Mouse (Mus musculus) liver, adult 10 weeks (tissue): Measurements from ENCODE around the gene Coro2a. TPM values are rescaled to one million over a fixed set of nuclear protein-coding genes. Genes with fewer than 3 reads are reported as not detected.

Source experiments
- polyA plus RNA-seq: library from polyadenylated mRNA; stranded (reverse); fragments of 350-450 nt; fragmentation: Illumina TruSeq; extraction: RNeasy Lipid Tissue Mini Kit (QIAGEN cat#74804); gene quantifications from one replicate; pipeline ENCODE4 v1.2.3, GENCODE M21; 2014; ENCODE audit warnings: low read depth, low replicate concordance

Gene Coro2a
- 0.45 TPM for polyA plus RNA-seq

DNA sequence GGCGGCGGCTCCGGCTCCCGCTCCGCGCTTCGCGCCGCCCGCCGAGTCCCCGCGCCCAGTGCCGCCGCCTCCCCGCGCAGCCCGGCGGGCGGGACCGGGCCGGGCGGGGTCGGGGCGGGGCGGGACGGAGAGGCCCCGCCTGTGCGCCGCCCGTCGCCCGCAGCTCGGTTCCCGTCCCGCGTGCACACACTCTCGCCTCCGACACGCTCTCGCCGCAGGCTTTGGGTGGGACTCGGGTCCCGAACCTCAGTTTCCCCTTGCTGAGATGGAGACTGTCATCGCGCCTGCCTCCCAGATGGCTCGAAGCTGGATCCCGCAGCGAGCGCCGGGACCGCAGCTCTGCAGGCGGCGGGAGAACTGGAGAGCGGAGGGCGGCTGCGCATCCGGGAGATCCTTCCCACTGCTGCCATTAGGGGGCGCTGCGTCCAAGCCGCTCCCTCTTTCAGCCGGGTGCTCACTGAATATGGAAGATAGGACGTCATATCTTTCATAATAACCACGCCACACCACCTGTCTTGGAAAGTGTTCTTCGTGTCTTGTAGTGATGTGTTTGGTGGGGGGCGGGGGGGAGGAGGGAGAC lies at the start of gene Coro2a:
TSS of gene Coro2a (minus strand) at position 359 of the 580 bp plus-strand sequence.

DNA sequence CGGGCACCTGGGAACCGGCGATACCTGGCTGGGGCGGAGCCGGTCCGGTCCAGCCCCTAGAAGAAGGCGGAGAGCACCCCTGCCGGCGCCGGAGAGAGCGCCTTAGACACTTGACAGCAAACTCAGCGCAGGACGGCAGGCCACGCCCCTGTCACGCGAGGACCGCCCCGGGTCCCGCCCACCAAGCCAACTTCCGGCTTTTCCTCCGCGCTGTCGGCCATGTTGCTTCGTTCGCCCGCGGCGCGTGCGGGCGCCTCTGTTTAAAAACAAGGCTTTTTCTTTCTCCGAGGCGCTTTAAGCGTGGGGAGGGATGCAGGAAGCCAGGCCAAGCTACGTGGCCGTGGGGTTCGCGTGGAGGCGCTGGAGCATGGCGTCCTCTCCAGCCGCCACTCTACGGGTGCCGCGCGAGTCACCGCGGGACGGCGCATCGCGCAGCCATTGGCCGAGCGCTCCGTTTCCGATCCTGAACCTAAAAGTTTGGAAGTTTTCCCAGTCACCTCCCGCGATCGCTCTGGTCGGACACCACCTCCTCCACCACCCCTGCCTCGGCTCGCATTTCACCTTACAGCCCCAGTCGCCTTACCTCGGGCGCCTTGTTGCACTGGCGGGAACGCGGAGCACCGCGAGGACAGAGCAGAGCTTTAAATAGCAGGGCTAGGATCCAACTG lies 48.2 kb upstream of the Coro2a start, which contains the start of gene Tbc1d2:
TSS of gene Tbc1d2 (minus strand) at position 124 of the 668 bp plus-strand sequence.

DNA sequence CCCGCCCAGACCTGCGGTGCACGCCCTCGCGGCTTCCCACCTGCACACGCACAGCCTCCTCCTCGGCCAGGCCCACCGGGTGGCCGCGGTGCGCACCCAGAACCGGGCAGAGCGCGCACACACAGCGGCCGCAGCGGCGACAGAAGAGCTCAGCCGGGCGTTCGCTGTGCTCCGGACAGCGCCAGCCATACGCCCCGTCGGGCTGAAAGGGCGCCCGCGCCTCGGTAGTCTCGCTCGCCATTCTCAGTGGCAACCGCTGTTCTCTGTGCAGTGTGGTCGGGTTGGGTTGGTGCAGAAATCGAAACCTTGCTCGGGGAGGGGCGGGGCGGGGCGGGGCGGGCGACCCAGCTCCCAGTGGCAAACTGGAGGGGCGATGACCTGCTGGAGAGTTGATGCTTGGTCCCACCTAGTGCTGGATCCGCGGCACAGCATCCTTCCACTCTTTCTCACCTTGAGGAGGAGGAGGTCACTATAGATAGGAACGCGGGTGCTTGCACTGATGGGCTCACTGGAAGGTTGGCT lies 66.1 kb downstream of the Coro2a start, which contains the start of gene Trim14:
TSS of gene Trim14 (minus strand) at position 302 of the 522 bp plus-strand sequence.

DNA sequence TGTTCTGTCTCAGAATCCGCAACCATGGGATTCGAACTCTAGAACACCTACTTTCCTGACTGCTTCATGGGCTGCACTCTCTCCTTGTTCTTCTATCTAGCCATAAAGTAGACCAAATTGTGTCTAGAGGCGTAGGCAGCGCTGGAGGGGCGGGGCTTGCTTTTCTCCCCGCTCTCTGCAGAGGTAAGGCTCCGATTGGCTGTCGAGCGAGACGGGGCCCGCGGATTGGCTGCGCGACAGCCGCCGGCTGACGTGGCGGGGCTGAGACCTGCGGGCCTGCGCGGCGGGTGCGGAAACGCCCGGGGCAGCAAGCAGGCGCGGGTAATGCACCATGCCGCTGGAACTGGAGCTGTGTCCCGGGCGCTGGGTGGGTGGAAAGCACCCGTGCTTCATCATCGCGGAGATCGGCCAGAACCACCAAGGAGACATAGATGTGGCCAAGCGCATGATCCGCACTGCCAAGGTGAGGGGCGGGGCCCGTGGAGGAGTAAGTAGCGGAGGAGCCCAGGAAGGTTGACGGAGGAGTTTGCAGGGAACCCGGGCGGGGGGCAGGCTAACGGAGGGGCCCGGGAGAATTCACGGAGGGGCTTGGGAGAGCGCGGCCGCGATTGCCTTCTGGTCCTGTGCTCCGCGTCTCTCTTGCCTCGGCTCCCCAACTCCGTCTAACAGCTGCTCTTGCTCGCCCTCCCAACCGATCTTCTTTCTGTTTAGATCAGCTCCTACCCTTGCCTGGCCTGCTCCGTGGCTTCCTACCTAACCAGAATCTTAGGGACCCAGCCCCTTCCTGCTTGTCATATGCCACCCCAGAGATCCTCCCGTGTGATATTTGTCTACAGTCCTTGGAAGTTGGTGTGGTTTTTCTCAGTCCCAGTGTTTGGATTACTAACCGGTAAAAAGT lies 112.7 kb downstream of the Coro2a start, which contains the start of gene Nans:
TSS of gene Nans (plus strand) at position 221 of the 898 bp plus-strand sequence.

Other genes starting within 250 kb of the Coro2a start
- gene Trmo, start 212.8 kb downstream of the Coro2a start, polyA plus RNA-seq: 0.93 TPM
- not detected for gene Hemgn, start 188.7 kb downstream of the Coro2a start, polyA plus RNA-seq
- 82.9 TPM for gene Anp32b, start 151.3 kb downstream of the Coro2a start, polyA plus RNA-seq
- gene Nans, start 113.0 kb downstream of the Coro2a start, polyA plus RNA-seq: 4.4 TPM
- gene Trim14, start 66.1 kb downstream of the Coro2a start, polyA plus RNA-seq: 29.6 TPM
- not detected for gene Tbc1d2, start 48.0 kb upstream of the Coro2a start, polyA plus RNA-seq